Mouse (Mus musculus) embryonic facial prominence, embryonic 13.5 days (tissue): ENCODE data around the gene Tekt3. TPM values are rescaled to one million over a fixed set of nuclear protein-coding genes. Genes with fewer than 3 reads are reported as not detected.

Experiments
- ATAC-seq: fragments of 200-750 bp; cut with Nextera tagmentation; 2 replicates; pipeline ENCODE4 v1.8.0; 2017; ENCODE audit warnings: low read depth; ENCODE audit not compliant: insufficient number of reproducible peaks, insufficient read depth, low FRiP score, low TSS enrichment
- H3K27ac ChIP-seq: fragments of 300-500 bp; sonication (generic); 2 replicates; pipeline ENCODE4 v1.5.1; 2015; ENCODE audit warnings: moderate library complexity, mild to moderate bottlenecking, inconsistent platforms
- H3K27me3 ChIP-seq: fragments of 300-500 bp; sonication (generic); 2 replicates; pipeline ENCODE4 v1.6.1; 2015; ENCODE audit warnings: mild to moderate bottlenecking, inconsistent platforms
- H3K36me3 ChIP-seq: fragments of 300-500 bp; sonication (generic); 2 replicates; pipeline ENCODE4 v1.6.1; 2015; ENCODE audit warnings: mild to moderate bottlenecking, inconsistent platforms
- H3K4me1 ChIP-seq: fragments of 300-500 bp; sonication (generic); 2 replicates; pipeline ENCODE4 v1.6.1; 2015; ENCODE audit warnings: inconsistent platforms
- H3K4me2 ChIP-seq: fragments of 300-500 bp; sonication (generic); 2 replicates; pipeline ENCODE4 v1.6.1; 2015; ENCODE audit warnings: moderate library complexity, mild to moderate bottlenecking, inconsistent platforms
- H3K4me3 ChIP-seq: fragments of 300-500 bp; sonication (generic); 2 replicates; pipeline ENCODE4 v1.5.1; 2015; ENCODE audit warnings: mild to moderate bottlenecking, inconsistent platforms
- H3K9ac ChIP-seq: fragments of 300-500 bp; sonication (generic); 2 replicates; pipeline ENCODE4 v1.6.1; 2015; ENCODE audit warnings: mild to moderate bottlenecking, inconsistent platforms
- H3K9me3 ChIP-seq: fragments of 300-500 bp; sonication (generic); 2 replicates; pipeline ENCODE4 v1.6.1; 2016; ENCODE audit warnings: inconsistent platforms
- WGBS: fragments of 180-500 bp; shearing (Covaris S2); methylation state at CpG from one replicate; pipeline ENCODE4 v1.1.7; 2015; ENCODE audit warnings: mixed read lengths; 5-methylcytosine and 5-hydroxymethylcytosine counted together
- polyA plus RNA-seq: library from polyadenylated mRNA; unstranded; fragments of >200 nt; fragmentation: Nextera tagmentation; extraction: Ambion mirVana; gene quantifications from 2 replicates; pipeline ENCODE4 v1.2.1, GENCODE M21; 2015

Tekt3 gene
- polyA plus RNA-seq, 1 experiment from 2014 or later, result not detected

- no peak overlapping the region for H3K4me2 ChIP-seq
- H3K9ac ChIP-seq, result no peak overlapping the region
- no peaks in the 10 kb centered on the region for H3K36me3 ChIP-seq
- ATAC-seq, result no peak
- H3K27me3 ChIP-seq, result no peaks in the 10 kb centered on the region
- no peak overlapping the region for H3K4me3 ChIP-seq
- H3K27ac ChIP-seq, result no peak overlapping the region
- no peaks in the 10 kb centered on the region for H3K9me3 ChIP-seq
- 58% methylated on average over 1 of the region's 1 CpGs for WGBS
- H3K4me1 ChIP-seq, result no peaks in the 10 kb centered on the region
Observed at GRCm38 (mm10) chr11:63109230-63109775, 47.8 kb downstream of the Tekt3 start.

GRCm38 (mm10) chr11:63110329-63110728 lies 48.9 kb downstream of the Tekt3 start:
- peaks cover 8% of the 10 kb centered on the region for H3K4me1 ChIP-seq
- no peak overlapping the region for H3K27ac ChIP-seq
- H3K4me3 ChIP-seq, result no peak overlapping the region
- H3K4me2 ChIP-seq, result no peak overlapping the region
- H3K36me3 ChIP-seq, result no peaks in the 10 kb centered on the region
- H3K27me3 ChIP-seq, result no peaks in the 10 kb centered on the region
- 81% methylated on average over 3 of the region's 3 CpGs for WGBS
- no peaks in the 10 kb centered on the region for H3K9me3 ChIP-seq
- no peak for ATAC-seq
- no peak overlapping the region for H3K9ac ChIP-seq

GRCm38 (mm10) chr11:63114807-63115641 lies 53.6 kb downstream of the Tekt3 start:
- Histone ChIP-seq H3K4me1 (peaks cover 11% of the 10 kb centered on the region), H3K4me2 (no peak overlapping the region), H3K4me3 (no peak overlapping the region), H3K9me3 (no peaks in the 10 kb centered on the region), H3K9ac (no peak overlapping the region), H3K27me3 (no peaks in the 10 kb centered on the region), H3K27ac (no peak overlapping the region; the same call in 1 of the 2 replicates), H3K36me3 (no peaks in the 10 kb centered on the region)
- WGBS, result 74% methylated on average over 8 of the region's 8 CpGs
- ATAC-seq, result no peak

DNA sequence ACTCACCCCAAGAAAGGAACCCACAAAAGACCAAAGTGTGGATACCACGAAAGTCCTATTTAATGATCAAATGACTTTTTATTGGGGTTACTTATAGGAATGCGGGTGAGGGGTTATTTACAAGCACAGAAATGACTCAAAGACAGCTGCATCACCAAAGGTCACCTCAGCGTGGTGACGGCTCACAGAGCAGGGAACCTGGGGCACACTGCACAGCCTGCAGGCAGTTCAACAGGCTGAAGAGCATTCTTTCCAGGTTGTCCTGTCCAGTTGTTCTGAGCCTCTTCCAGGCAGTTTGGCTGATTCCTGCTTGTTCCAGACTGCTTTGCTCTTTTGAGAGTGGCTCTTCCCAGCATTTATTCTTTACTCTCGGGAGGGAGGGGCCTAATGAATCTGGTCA lies 55.2 kb downstream of the Tekt3 start:
- H3K9ac ChIP-seq, result no peak overlapping the region
- H3K4me3 ChIP-seq, result no peak overlapping the region
- 88% methylated on average over 5 of the region's 5 CpGs for WGBS
- no peaks in the 10 kb centered on the region for H3K9me3 ChIP-seq
- H3K4me2 ChIP-seq, result no peak overlapping the region
- no peak overlapping the region for H3K27ac ChIP-seq
- no peaks in the 10 kb centered on the region for H3K36me3 ChIP-seq
- ATAC-seq, result no peak
- no peaks in the 10 kb centered on the region for H3K27me3 ChIP-seq
- H3K4me1 ChIP-seq, result peaks cover 11% of the 10 kb centered on the region

- H3K9ac ChIP-seq, result no peak overlapping the region
- no peaks in the 10 kb centered on the region for H3K36me3 ChIP-seq
- WGBS, result 59% methylated on average over 1 of the region's 1 CpGs
- H3K27ac ChIP-seq, result no peak overlapping the region
- H3K4me1 ChIP-seq, result peaks cover 14% of the 10 kb centered on the region
- H3K27me3 ChIP-seq, result no peaks in the 10 kb centered on the region
- no peak overlapping the region for H3K4me2 ChIP-seq
- H3K4me3 ChIP-seq, result no peak overlapping the region
- no peaks in the 10 kb centered on the region for H3K9me3 ChIP-seq
- no peak for ATAC-seq
Observed at GRCm38 (mm10) chr11:63117266-63117665, 55.8 kb downstream of the Tekt3 start.

DNA sequence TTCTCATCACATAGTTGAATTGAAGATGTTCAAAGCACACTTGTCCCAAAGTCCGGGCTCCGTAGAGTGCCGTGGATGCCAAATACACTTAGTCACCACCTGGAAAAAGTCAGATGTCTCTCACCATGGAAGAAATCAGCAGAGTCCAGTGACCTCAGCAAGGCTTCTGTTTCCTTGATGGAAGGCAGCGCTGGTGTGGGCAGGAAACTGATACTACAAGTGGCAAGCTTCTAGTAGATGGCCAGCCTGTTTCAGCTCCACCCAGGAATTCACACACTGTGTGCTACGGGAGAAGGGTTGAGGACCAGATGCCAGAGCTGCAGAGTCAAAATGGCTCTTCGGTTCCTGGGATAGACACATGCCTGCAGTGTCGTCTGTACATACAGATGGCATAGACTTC lies 58.3 kb downstream of the Tekt3 start:
- H3K9ac ChIP-seq, result no peak overlapping the region
- H3K9me3 ChIP-seq, result no peaks in the 10 kb centered on the region
- H3K27ac ChIP-seq, result no peak overlapping the region
- no peak for ATAC-seq
- no peaks in the 10 kb centered on the region for H3K36me3 ChIP-seq
- 85% methylated on average over 7 of the region's 7 CpGs for WGBS
- H3K4me1 ChIP-seq, result peaks cover 25% of the 10 kb centered on the region
- H3K4me3 ChIP-seq, result no peak overlapping the region
- H3K27me3 ChIP-seq, result peaks cover 3% of the 10 kb centered on the region; the same call in 1 of the 2 replicates
- no peak overlapping the region for H3K4me2 ChIP-seq

DNA sequence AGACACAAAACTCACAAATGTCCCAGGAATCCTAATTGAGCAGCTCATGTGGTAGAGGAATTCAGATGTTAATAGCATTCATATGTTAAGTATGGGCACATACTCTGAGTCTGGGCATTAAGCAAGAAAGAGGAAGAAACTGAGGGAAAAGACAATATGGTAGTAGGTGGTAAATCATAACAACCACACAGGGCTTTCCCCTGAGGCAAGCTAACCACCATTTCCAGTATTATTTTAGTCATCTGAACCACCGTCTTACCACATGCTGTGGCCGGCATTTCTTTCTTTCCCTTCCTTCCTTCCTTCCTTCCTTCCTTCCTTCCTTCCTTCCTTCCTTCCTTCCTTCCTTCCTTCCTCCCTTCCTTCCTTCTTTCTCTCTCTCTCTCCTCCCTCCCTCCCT lies 60.8 kb downstream of the Tekt3 start:
- Histone ChIP-seq H3K4me2 (no peak overlapping the region), H3K9ac (no peak overlapping the region)

GRCm38 (mm10) chr11:63122776-63123350 lies 61.4 kb downstream of the Tekt3 start:
- ATAC-seq, result no peak
- H3K4me1 ChIP-seq, result peaks cover 25% of the 10 kb centered on the region
- 67% methylated on average over 4 of the region's 4 CpGs for WGBS
- H3K27ac ChIP-seq, result no peak overlapping the region
- no peaks in the 10 kb centered on the region for H3K36me3 ChIP-seq
- peaks cover 3% of the 10 kb centered on the region; the same call in 1 of the 2 replicates for H3K27me3 ChIP-seq
- no peaks in the 10 kb centered on the region for H3K9me3 ChIP-seq
- no peak overlapping the region for H3K4me3 ChIP-seq
- H3K4me2 ChIP-seq, result no peak overlapping the region
- no peak overlapping the region for H3K9ac ChIP-seq

More for the DNA sequence above, 60.8 kb downstream of the Tekt3 start:
- no peaks in the 10 kb centered on the region for H3K36me3 ChIP-seq
- H3K27ac ChIP-seq, result no peak overlapping the region
- H3K4me3 ChIP-seq, result no peak overlapping the region
- 40% methylated on average over 2 of the region's 2 CpGs for WGBS
- peaks cover 25% of the 10 kb centered on the region for H3K4me1 ChIP-seq
- no peaks in the 10 kb centered on the region for H3K9me3 ChIP-seq
- no peak for ATAC-seq
- H3K27me3 ChIP-seq, result peaks cover 3% of the 10 kb centered on the region; the same call in 1 of the 2 replicates

DNA sequence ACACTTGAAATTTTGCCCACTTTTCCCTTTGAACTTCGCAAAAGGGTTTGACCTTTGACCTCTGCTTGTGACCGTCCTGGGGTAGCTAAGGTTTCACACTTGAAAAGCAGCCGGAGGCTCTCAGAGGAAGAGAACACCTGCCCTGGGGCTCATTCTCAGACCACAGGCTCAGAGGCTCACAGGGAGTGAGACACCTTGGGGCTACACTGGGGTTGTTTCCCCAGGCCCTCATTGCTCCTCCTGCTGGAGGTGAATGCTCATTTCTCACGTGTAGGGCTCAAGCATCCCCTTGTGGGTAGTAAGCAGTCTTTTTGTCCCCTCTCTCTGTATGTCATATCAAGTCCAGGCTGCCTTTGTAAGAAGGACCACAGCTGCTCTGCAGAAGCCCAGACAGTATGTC lies 62.9 kb downstream of the Tekt3 start:
- peaks cover 25% of the 10 kb centered on the region for H3K4me1 ChIP-seq
- H3K9me3 ChIP-seq, result no peaks in the 10 kb centered on the region
- H3K27ac ChIP-seq, result no peak overlapping the region

GRCm38 (mm10) chr11:63125832-63126456 lies 64.5 kb downstream of the Tekt3 start:
- 35% methylated on average over 5 of the region's 5 CpGs for WGBS
- Histone ChIP-seq H3K4me2 (no peak overlapping the region), H3K27ac (no peak overlapping the region), H3K9ac (no peak overlapping the region), H3K9me3 (no peaks in the 10 kb centered on the region), H3K4me3 (no peak overlapping the region), H3K27me3 (peaks cover 31% of the 10 kb centered on the region), H3K4me1 (peaks cover 36% of the 10 kb centered on the region), H3K36me3 (no peaks in the 10 kb centered on the region)
- ATAC-seq, result no peak

More for the DNA sequence above, 62.9 kb downstream of the Tekt3 start:
- no peak overlapping the region for H3K9ac ChIP-seq
- ATAC-seq, result no peak
- H3K27me3 ChIP-seq, result peaks cover 15% of the 10 kb centered on the region
- H3K36me3 ChIP-seq, result no peaks in the 10 kb centered on the region
- H3K4me2 ChIP-seq, result no peak overlapping the region
- H3K4me3 ChIP-seq, result no peak overlapping the region
- 14% methylated on average over 4 of the region's 4 CpGs for WGBS

- ATAC-seq, result no peak
- Histone ChIP-seq H3K4me2 (no peak overlapping the region), H3K9me3 (no peaks in the 10 kb centered on the region), H3K36me3 (no peaks in the 10 kb centered on the region), H3K27me3 (peaks cover 40% of the 10 kb centered on the region), H3K4me1 (peaks cover 43% of the 10 kb centered on the region), H3K27ac (no peak overlapping the region), H3K4me3 (no peak overlapping the region), H3K9ac (no peak overlapping the region)
- WGBS, result 74% methylated on average over 8 of the region's 8 CpGs
Observed at GRCm38 (mm10) chr11:63126976-63127375, 65.5 kb downstream of the Tekt3 start.
